In genomic region chr11:95916426-95916825, GRCm38 (mm10) we compare ENCODE assay signal across 21 mouse cellular contexts. TPM values are rescaled to one million over a fixed set of nuclear protein-coding genes. Genes with fewer than 3 reads are reported as not detected.
A peak's percentile ranks its signal among the peaks of the same experiment; 100 is the strongest.
DNase-seq lines count a peak whose midpoint lies in the region; ATAC-seq and TF ChIP-seq lines count a peak whose summit lies in the region.
"Had no signal": no experiment of that assay in that cellular context is flagged by ENCODE, and none has a peak within 500 bp of the region (broad histone marks: within the 10 kb centered on the region; RNA-seq: fewer than 3 reads in every experiment).

No protein-coding gene starts in this region.

- H3K4me2 ChIP-seq in hindbrain, embryonic 13.5 days = no peak overlapping the region
- no peak overlapping the region for H3K4me2 ChIP-seq in neural tube, embryonic 15.5 days
- peak overlapping the region; percentile 44 for H3K4me2 ChIP-seq in intestine, embryonic 16.5 days (ENCODE audit: low read depth, low read length)
- no peak overlapping the region for H3K4me2 ChIP-seq in stomach, postnatal 0 days (replicated peaks; ENCODE audit: low read depth)

- no peaks in the 10 kb centered on the region for H3K36me3 ChIP-seq in hindbrain, embryonic 10.5 days
- no peaks in the 10 kb centered on the region for H3K36me3 ChIP-seq in hindbrain, embryonic 13.5 days
- no peaks in the 10 kb centered on the region for H3K36me3 ChIP-seq in neural tube, embryonic 15.5 days
- H3K36me3 ChIP-seq in intestine, embryonic 16.5 days (ENCODE audit: control insufficient read depth, insufficient read depth, low read length) = no peaks in the 10 kb centered on the region
- no peaks in the 10 kb centered on the region for H3K36me3 ChIP-seq in stomach, postnatal 0 days (ENCODE audit: control insufficient read depth, insufficient read depth, low read length)
- H3K36me3 ChIP-seq: heart, embryonic 10.5 days had no signal

- WGBS in hindbrain, embryonic 10.5 days = 2% methylated on average over 5 of the region's 5 CpGs
- 4% methylated on average over 5 of the region's 5 CpGs for WGBS in hindbrain, embryonic 13.5 days
- WGBS in neural tube, embryonic 15.5 days = 3% methylated on average over 5 of the region's 5 CpGs
- WGBS in intestine, embryonic 16.5 days = 20% methylated on average over 5 of the region's 5 CpGs
- 20% methylated on average over 5 of the region's 5 CpGs for WGBS in stomach, postnatal 0 days

- H3K4me3 ChIP-seq in hindbrain, embryonic 10.5 days = no peak overlapping the region
- no peak overlapping the region for H3K4me3 ChIP-seq in hindbrain, embryonic 13.5 days
- H3K4me3 ChIP-seq in neural tube, embryonic 15.5 days (replicated peaks) = no peak overlapping the region
- H3K4me3 ChIP-seq in intestine, embryonic 16.5 days (ENCODE audit: low read length) = no peak overlapping the region
- no peak overlapping the region for H3K4me3 ChIP-seq in stomach, postnatal 0 days (ENCODE audit: low read depth, low read length)

- TF ChIP-seq EP300 in stomach, postnatal 0 days (optimal IDR thresholded peaks at IDR 0.05) = no peak

- TF ChIP-seq CTCF in stomach, postnatal 0 days (IDR thresholded peaks at IDR 0.05; ENCODE audit: low read depth) = no peak

- H3K9ac ChIP-seq in hindbrain, embryonic 13.5 days = no peak overlapping the region
- no peak overlapping the region for H3K9ac ChIP-seq in neural tube, embryonic 15.5 days (replicated peaks)
- no peak overlapping the region for H3K9ac ChIP-seq in intestine, embryonic 16.5 days (ENCODE audit: low read depth, low read length)
- H3K9ac ChIP-seq in stomach, postnatal 0 days (ENCODE audit: low read length) = no peak overlapping the region
- H3K9ac ChIP-seq: forebrain, embryonic 13.5 days; forebrain, postnatal 0 days had no signal

- ATAC-seq in hindbrain, embryonic 13.5 days (ENCODE audit: low FRiP score) = no peak
- ATAC-seq in neural tube, embryonic 15.5 days (ENCODE audit: low FRiP score) = no peak
- ATAC-seq in intestine, embryonic 16.5 days = no peak
- no peak for ATAC-seq in stomach, postnatal 0 days (ENCODE audit: low FRiP score, low TSS enrichment)
- ATAC-seq: forebrain, embryonic 13.5 days; forebrain, postnatal 0 days; hindbrain, embryonic 16.5 days had no signal

- H3K4me1 ChIP-seq in hindbrain, embryonic 10.5 days (replicated peaks) = peaks cover 17% of the 10 kb centered on the region
- peaks cover 17% of the 10 kb centered on the region for H3K4me1 ChIP-seq in hindbrain, embryonic 13.5 days (replicated peaks)
- peaks cover 19% of the 10 kb centered on the region for H3K4me1 ChIP-seq in neural tube, embryonic 15.5 days
- peaks cover 4% of the 10 kb centered on the region for H3K4me1 ChIP-seq in intestine, embryonic 16.5 days (ENCODE audit: control insufficient read depth, insufficient read depth, low read length)
- 0 out of 2 replicates have a peak, but pooled peaks cover 3% of the 10 kb centered on the region for H3K4me1 ChIP-seq in stomach, postnatal 0 days (replicated peaks; ENCODE audit: control insufficient read depth, insufficient read depth)

- no peaks in the 10 kb centered on the region for H3K9me3 ChIP-seq in hindbrain, embryonic 10.5 days
- no peaks in the 10 kb centered on the region for H3K9me3 ChIP-seq in hindbrain, embryonic 13.5 days
- no peaks in the 10 kb centered on the region for H3K9me3 ChIP-seq in neural tube, embryonic 15.5 days (replicated peaks)
- H3K9me3 ChIP-seq in intestine, embryonic 16.5 days (ENCODE audit: control insufficient read depth, low read length) = no peaks in the 10 kb centered on the region
- no peaks in the 10 kb centered on the region for H3K9me3 ChIP-seq in stomach, postnatal 0 days (ENCODE audit: control insufficient read depth, low read length)
- H3K9me3 ChIP-seq: forebrain, embryonic 13.5 days; heart, embryonic 10.5 days had no signal

- H3K27ac ChIP-seq in hindbrain, embryonic 10.5 days = no peak overlapping the region
- no peak overlapping the region for H3K27ac ChIP-seq in hindbrain, embryonic 13.5 days
- H3K27ac ChIP-seq in neural tube, embryonic 15.5 days (replicated peaks) = no peak overlapping the region
- H3K27ac ChIP-seq in intestine, embryonic 16.5 days (ENCODE audit: low read length) = no peak overlapping the region
- H3K27ac ChIP-seq in stomach, postnatal 0 days (replicated peaks) = no peak overlapping the region
- H3K27ac ChIP-seq: forebrain, embryonic 13.5 days; heart, embryonic 10.5 days had no signal

- peak; percentile 7 for DNase-seq in hindbrain, embryonic 10.5 days (ENCODE audit: low spot score)
- DNase-seq in neural tube, embryonic 10.5 days (ENCODE audit: extremely low spot score, low spot score) = peak; percentile 21
- no peak for DNase-seq in stomach, postnatal 0 days (ENCODE audit: low spot score)
- DNase-seq in c-Kit-positive CD71-positive TER-119-positive erythroid progenitor cells, embryonic 14.5 days (ENCODE audit: low spot score) = no peak
- DNase-seq: adrenal gland, adult 2 months; adrenal gland, postnatal 25 days; cerebellum, adult 2 months; cerebellum, postnatal 14 days; forebrain, postnatal 0 days; gastrocnemius, postnatal 14 days; heart, adult 11 months; heart, postnatal 14 days had no signal

- peaks cover 94% of the 10 kb centered on the region for H3K27me3 ChIP-seq in hindbrain, embryonic 10.5 days (ENCODE audit: insufficient read depth, poor library complexity, severe bottlenecking)
- H3K27me3 ChIP-seq in hindbrain, embryonic 13.5 days = peaks cover 89% of the 10 kb centered on the region
- peaks cover 74% of the 10 kb centered on the region for H3K27me3 ChIP-seq in neural tube, embryonic 15.5 days (replicated peaks)
- peaks cover 5% of the 10 kb centered on the region for H3K27me3 ChIP-seq in intestine, embryonic 16.5 days (replicated peaks; ENCODE audit: control insufficient read depth, insufficient read depth, low read length)
- peaks cover 8% of the 10 kb centered on the region for H3K27me3 ChIP-seq in stomach, postnatal 0 days (ENCODE audit: control insufficient read depth, insufficient read depth, low read length)

RNA-seq across cellular contexts. Expression of gene B4galnt2, which starts 1.7 kb away (rescaled TPM):
- 0.14 and 0.39 TPM in 2 replicates for polyA plus RNA-seq in hindbrain, embryonic 10.5 days (2016; fragmentation: Nextera tagmentation; extraction: Ambion mirVana)
- not detected in 2 replicates for polyA plus RNA-seq in hindbrain, embryonic 13.5 days (2015; fragmentation: Nextera tagmentation; extraction: Ambion mirVana)
- polyA plus RNA-seq in neural tube, embryonic 15.5 days (2015; fragmentation: Nextera tagmentation; extraction: Ambion mirVana) = 5.1 TPM in 1 of 2 replicates, not detected in the other
- polyA plus RNA-seq in intestine, embryonic 16.5 days (2015; fragmentation: Nextera tagmentation; extraction: Ambion mirVana) = 41.8 and 44.3 TPM in 2 replicates
- polyA plus RNA-seq in stomach, postnatal 0 days (2015; fragmentation: Nextera tagmentation; extraction: Ambion mirVana) = 3.6 and 4.6 TPM in 2 replicates
- polyA plus RNA-seq: adrenal gland, adult 2 months; C2C12; cerebellum, adult 2 months; cortical plate, adult 2 months; embryonic facial prominence, embryonic 14.5 days; forebrain, embryonic 13.5 days; forebrain, postnatal 0 days; hindbrain, embryonic 16.5 days had no signal

Comparison
In these comparisons a context has a peak if more than half of its experiments do, and no peak if none do; other contexts are left out.
1. DNase-seq: peak in hindbrain, embryonic 10.5 days (single experiment) and neural tube, embryonic 10.5 days (single experiment); none in stomach, postnatal 0 days (single experiment) and c-Kit-positive CD71-positive TER-119-positive erythroid progenitor cells, embryonic 14.5 days (single experiment).